Mouse (Mus musculus): ENCODE results near the gene Slc6a15. TPM values are rescaled to one million over a fixed set of nuclear protein-coding genes. Genes with fewer than 3 reads are reported as not detected.

Slc6a15 gene
- total and polyA plus RNA-seq, 3 experiments: not detected

DNA sequence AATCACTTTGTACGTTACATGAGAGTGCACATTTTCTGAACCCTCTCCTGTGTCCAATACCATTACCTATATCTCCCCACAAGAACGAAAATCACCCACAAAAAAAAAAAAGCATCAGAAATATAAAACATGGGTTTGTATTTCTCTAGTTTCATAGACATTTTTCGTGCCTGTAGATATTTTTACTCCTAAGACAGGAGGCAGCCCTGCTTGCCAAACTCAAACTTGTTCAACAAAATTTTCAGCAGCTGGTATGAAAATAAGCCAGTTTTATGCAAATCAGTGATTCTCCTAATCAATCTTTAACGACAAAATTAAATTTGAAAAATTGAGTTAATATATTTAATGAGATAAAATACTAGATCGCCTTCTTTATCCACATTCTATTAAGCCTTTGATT, 27.7 kb upstream of the Slc6a15 start:
- H3K9me3 ChIP-seq (replicated peaks; ENCODE audit: low read length): peaks cover 14% of the 10 kb centered on the region
- dilution Hi-C loops (cut with MboI; ENCODE audit: extremely low pct_ligation_motif_present, extremely low pct_unique_long_range_greater_than_20kb, low sequenced_read_pairs): no loop called here
- no peaks in the 10 kb centered on the region for H3K4me1 ChIP-seq (ENCODE audit: control insufficient read depth in 1 of 2, insufficient read depth in 2 of 2)
- no peak for TF ChIP-seq E2F4 (IDR thresholded peaks at IDR 0.05; ENCODE audit: insufficient replicate concordance, low read depth, low read length)
- no peak for TF ChIP-seq TBP (conservative IDR thresholded peaks at IDR 0.05; ENCODE audit: low read depth, low read length)
- TF ChIP-seq CHD2 (IDR thresholded peaks at IDR 0.05; ENCODE audit: low read length): no peak
- TF ChIP-seq SMC3 (IDR thresholded peaks at IDR 0.05; ENCODE audit: low read depth, low read length): no peak
- TF ChIP-seq RCOR1 (conservative IDR thresholded peaks at IDR 0.05; ENCODE audit: low read depth, low read length): no peak
- TF ChIP-seq KAT2A (IDR thresholded peaks at IDR 0.05; ENCODE audit: insufficient replicate concordance, low read length): no peak
- no peak for TF ChIP-seq PAX5 (IDR thresholded peaks at IDR 0.05; ENCODE audit: low read length)
- no peak for TF ChIP-seq ZKSCAN1 (IDR thresholded peaks at IDR 0.05; ENCODE audit: borderline replicate concordance, low read depth, low read length)
- TF ChIP-seq ZMIZ1 (IDR thresholded peaks at IDR 0.05; ENCODE audit: low read depth, low read length): no peak
- no peak for TF ChIP-seq POLR2AphosphoS2 (IDR thresholded peaks at IDR 0.05; ENCODE audit: low read depth, low read length)
- TF ChIP-seq ZC3H11A (IDR thresholded peaks at IDR 0.05; ENCODE audit: low read depth, low read length): no peak
- TF ChIP-seq MEF2A (IDR thresholded peaks at IDR 0.05; ENCODE audit: borderline replicate concordance, low read depth, low read length): no peak
- no peak for TF ChIP-seq ELF1 (IDR thresholded peaks at IDR 0.05; ENCODE audit: low read depth, low read length)
- TF ChIP-seq RAD21 (IDR thresholded peaks at IDR 0.05; ENCODE audit: low read depth, low read length): no peak
- TF ChIP-seq MAX (IDR thresholded peaks at IDR 0.05; ENCODE audit: low read length): no peak
- H3K9ac ChIP-seq (ENCODE audit: insufficient read depth, low read depth): no peak overlapping the region
- H3K4me3 ChIP-seq (replicated peaks in 1 of 3; ENCODE audit: low read depth in 2 of 3, low read length in 2 of 3, poor library complexity in 1 of 3): no peak overlapping the region
- no peak overlapping the region for H3K27ac ChIP-seq (ENCODE audit: insufficient read depth, low read depth)
- no peaks in the 10 kb centered on the region for H3K36me3 ChIP-seq (replicated peaks in 1 of 2; ENCODE audit: control insufficient read depth in 1 of 2, insufficient read depth in 1 of 2, low read length in 1 of 2)
- no peaks in the 10 kb centered on the region for H3K79me2 ChIP-seq (replicated peaks; ENCODE audit: control insufficient read depth, extremely low read depth, insufficient read depth, poor library complexity, severe bottlenecking)
- in situ Hi-C loops (cut with MboI; ENCODE audit: low pct_ligation_motif_present, low pct_unique_long_range_greater_than_20kb, low sequenced_read_pairs): no loop called here
- no peak overlapping the region for H3K4me2 ChIP-seq (ENCODE audit: insufficient read depth, low read depth, poor library complexity, severe bottlenecking)
- H3K27me3 ChIP-seq (replicated peaks): no peaks in the 10 kb centered on the region
- DNase-seq (ENCODE audit: extremely low read depth): no peak

GRCm38 (mm10) chr10:103346797-103347196, 20.8 kb upstream of the Slc6a15 start:
- no peak overlapping the region for H3K4me2 ChIP-seq (ENCODE audit: insufficient read depth, low read depth, poor library complexity, severe bottlenecking)
- in situ Hi-C loops (cut with MboI; ENCODE audit: low pct_ligation_motif_present, low pct_unique_long_range_greater_than_20kb, low sequenced_read_pairs): no loop called here
- no peak for TF ChIP-seq NRF1 (IDR thresholded peaks at IDR 0.05; ENCODE audit: low read depth, low read length)
- no peak for TF ChIP-seq CTCF (conservative IDR thresholded peaks at IDR 0.05 in 1 of 2, IDR thresholded peaks at IDR 0.05 in 1 of 2; ENCODE audit: low read depth in 2 of 2, low read length in 2 of 2)
- no peak for TF ChIP-seq E2F4 (IDR thresholded peaks at IDR 0.05; ENCODE audit: insufficient replicate concordance, low read depth, low read length)
- no peak for TF ChIP-seq EP300 (IDR thresholded peaks at IDR 0.05; ENCODE audit: low read length)
- no peak for TF ChIP-seq USF1 (IDR thresholded peaks at IDR 0.05; ENCODE audit: low read depth, low read length)

More at GRCm38 (mm10) chr10:103346797-103347196, 20.8 kb upstream of the Slc6a15 start:
- peaks cover 23% of the 10 kb centered on the region for H3K9me3 ChIP-seq (replicated peaks; ENCODE audit: low read length)
- no peaks in the 10 kb centered on the region for H3K36me3 ChIP-seq (replicated peaks in 1 of 2; ENCODE audit: control insufficient read depth in 1 of 2, insufficient read depth in 1 of 2, low read length in 1 of 2)
- H3K4me3 ChIP-seq (replicated peaks in 1 of 3; ENCODE audit: low read depth in 2 of 3, low read length in 2 of 3, poor library complexity in 1 of 3): no peak overlapping the region
- dilution Hi-C loops (cut with MboI; ENCODE audit: extremely low pct_ligation_motif_present, extremely low pct_unique_long_range_greater_than_20kb, low sequenced_read_pairs): no loop called here
- H3K4me1 ChIP-seq (ENCODE audit: control insufficient read depth in 1 of 2, insufficient read depth in 2 of 2): no peaks in the 10 kb centered on the region
- H3K27ac ChIP-seq (ENCODE audit: insufficient read depth, low read depth): no peak overlapping the region
- no peak for DNase-seq (ENCODE audit: extremely low read depth)
- no peaks in the 10 kb centered on the region for H3K79me2 ChIP-seq (replicated peaks; ENCODE audit: control insufficient read depth, extremely low read depth, insufficient read depth, poor library complexity, severe bottlenecking)
- H3K9ac ChIP-seq (ENCODE audit: insufficient read depth, low read depth): no peak overlapping the region
- H3K27me3 ChIP-seq (replicated peaks): no peaks in the 10 kb centered on the region

Measured in CH12.LX (cell line).